In genomic region chr7:96835313-96835712, GRCm38 (mm10) we compare ENCODE assay signal across 12 mouse cellular contexts.
DNase-seq lines count a peak whose midpoint lies in the region; ATAC-seq and TF ChIP-seq lines count a peak whose summit lies in the region.
"Had no signal": no experiment of that assay in that cellular context is flagged by ENCODE, and none has a peak within 500 bp of the region (broad histone marks: within the 10 kb centered on the region; RNA-seq: fewer than 3 reads in every experiment).

No protein-coding gene starts in this region.

- TF ChIP-seq CTCF in left cerebral cortex, adult 2 months (IDR thresholded peaks at IDR 0.05) = no peak
- no peak for TF ChIP-seq CTCF in forebrain, postnatal 0 days (IDR thresholded peaks at IDR 0.05; ENCODE audit: low read depth)

- 55% methylated on average over 2 of the region's 2 CpGs for WGBS in forebrain, embryonic 12.5 days
- 87% methylated on average over 2 of the region's 2 CpGs for WGBS in forebrain, embryonic 10.5 days
- 23% methylated on average over 2 of the region's 2 CpGs for WGBS in forebrain, postnatal 0 days
- 28% methylated on average over 2 of the region's 2 CpGs for WGBS in stomach, embryonic 15.5 days

- ATAC-seq in forebrain, embryonic 12.5 days (ENCODE audit: low FRiP score) = peak; percentile 53; the same call in 1 of the 2 replicates
- ATAC-seq in forebrain, postnatal 0 days = no peak
- peak; percentile 13; the same call in 1 of the 2 replicates for ATAC-seq in stomach, embryonic 15.5 days (ENCODE audit: insufficient read depth, low FRiP score, low read depth)
- ATAC-seq: activated CD4-positive, CD25-positive, alpha-beta regulatory T cell, adult 4 months had no signal

- no peak overlapping the region for H3K9ac ChIP-seq in forebrain, embryonic 12.5 days
- no peak overlapping the region for H3K9ac ChIP-seq in forebrain, postnatal 0 days
- H3K9ac ChIP-seq in stomach, embryonic 15.5 days = no peak overlapping the region
- H3K9ac ChIP-seq: midbrain, embryonic 12.5 days had no signal

- intact Hi-C loops in left cerebral cortex, adult 2 months (cut with DNase I) = loop anchor here (5.0 kb wide), 2 partner anchors 313 to 623 kb away; no protein-coding TSS in a partner anchor
- intact Hi-C loops in left cerebral cortex, postnatal 36 days (cut with DNase I) = loop anchor here (5.0 kb wide), 1 partner anchor 43 kb away; no protein-coding TSS in a partner anchor

- no peak overlapping the region for H3K4me2 ChIP-seq in forebrain, embryonic 12.5 days
- no peak overlapping the region for H3K4me2 ChIP-seq in forebrain, postnatal 0 days (ENCODE audit: low read depth)
- H3K4me2 ChIP-seq in stomach, embryonic 15.5 days = no peak overlapping the region
- H3K4me2 ChIP-seq: midbrain, embryonic 12.5 days had no signal

- H3K4me1 ChIP-seq in forebrain, embryonic 12.5 days = peaks cover 28% of the 10 kb centered on the region
- peaks cover 7% of the 10 kb centered on the region for H3K4me1 ChIP-seq in forebrain, embryonic 10.5 days
- 0 out of 2 replicates have a peak, but pooled peaks cover 18% of the 10 kb centered on the region for H3K4me1 ChIP-seq in forebrain, postnatal 0 days (ENCODE audit: insufficient read depth)
- H3K4me1 ChIP-seq in stomach, embryonic 15.5 days = peaks cover 12% of the 10 kb centered on the region; the same call in 1 of the 2 replicates

- no peaks in the 10 kb centered on the region for H3K27me3 ChIP-seq in forebrain, embryonic 12.5 days
- H3K27me3 ChIP-seq in forebrain, embryonic 10.5 days (ENCODE audit: poor library complexity, severe bottlenecking) = no peaks in the 10 kb centered on the region
- H3K27me3 ChIP-seq in forebrain, postnatal 0 days (ENCODE audit: insufficient read depth, low read length) = no peaks in the 10 kb centered on the region
- H3K27me3 ChIP-seq in stomach, embryonic 15.5 days (replicated peaks) = no peaks in the 10 kb centered on the region
- H3K27me3 ChIP-seq: midbrain, embryonic 12.5 days had no signal

- no peaks in the 10 kb centered on the region for H3K9me3 ChIP-seq in forebrain, embryonic 12.5 days
- H3K9me3 ChIP-seq in forebrain, embryonic 10.5 days = no peaks in the 10 kb centered on the region
- H3K9me3 ChIP-seq in forebrain, postnatal 0 days (ENCODE audit: low read length) = no peaks in the 10 kb centered on the region
- H3K9me3 ChIP-seq in stomach, embryonic 15.5 days = no peaks in the 10 kb centered on the region
- H3K9me3 ChIP-seq: midbrain, embryonic 12.5 days had no signal

- no peak overlapping the region for H3K4me3 ChIP-seq in forebrain, embryonic 12.5 days (replicated peaks)
- no peak overlapping the region for H3K4me3 ChIP-seq in forebrain, embryonic 10.5 days
- H3K4me3 ChIP-seq in left cerebral cortex, adult 2 months = no peak overlapping the region
- no peak overlapping the region for H3K4me3 ChIP-seq in forebrain, postnatal 0 days (ENCODE audit: low read depth, low read length)
- no peak overlapping the region for H3K4me3 ChIP-seq in stomach, embryonic 15.5 days (replicated peaks)
- H3K4me3 ChIP-seq: midbrain, embryonic 12.5 days had no signal

- peaks cover 14% of the 10 kb centered on the region; the same call in 1 of the 2 replicates for H3K36me3 ChIP-seq in forebrain, embryonic 12.5 days (replicated peaks)
- H3K36me3 ChIP-seq in forebrain, embryonic 10.5 days (replicated peaks) = peaks cover 53% of the 10 kb centered on the region
- peaks cover 13% of the 10 kb centered on the region for H3K36me3 ChIP-seq in forebrain, postnatal 0 days (ENCODE audit: insufficient read depth)
- H3K36me3 ChIP-seq in stomach, embryonic 15.5 days = no peaks in the 10 kb centered on the region

- no peak for DNase-seq in forebrain, embryonic 10.5 days (ENCODE audit: extremely low spot score, low spot score)
- no peak for DNase-seq in left cerebral cortex, adult 2 months (ENCODE audit: extremely low spot score in 1 of 2, low spot score in 2 of 2)
- no peak for DNase-seq in left cerebral cortex, postnatal 36 days (ENCODE audit: low spot score in 2 of 2)
- DNase-seq in forebrain, postnatal 0 days = no peak
- no peak for DNase-seq in cerebellum, postnatal 10 days
- DNase-seq in lung, postnatal 36 days = no peak
- DNase-seq: thymus, postnatal 14 days had no signal

- peak overlapping the region; percentile 77 for H3K27ac ChIP-seq in forebrain, embryonic 12.5 days
- no peak overlapping the region for H3K27ac ChIP-seq in forebrain, embryonic 10.5 days
- H3K27ac ChIP-seq in left cerebral cortex, adult 2 months = peak overlapping the region; percentile 26
- H3K27ac ChIP-seq in forebrain, postnatal 0 days (ENCODE audit: low read depth, low read length) = peak overlapping the region; percentile 55; the same call in 1 of the 2 replicates
- H3K27ac ChIP-seq in stomach, embryonic 15.5 days = peak overlapping the region; percentile 57
- H3K27ac ChIP-seq: macrophage; midbrain, embryonic 12.5 days had no signal
